Mouse (Mus musculus) MEL (cell line): ENCODE measurements around the gene Il1r2. TPM values are rescaled to one million over a fixed set of nuclear protein-coding genes. Genes with fewer than 3 reads are reported as not detected.

Experiments
- DNase-seq: peaks from one replicate; pipeline ENCODE4 v3.0.0; 2011; ENCODE audit warnings: low read depth, low spot score
- H3K27ac ChIP-seq: 2 replicates; pipeline ENCODE4 v1.5.1; 2012; ENCODE audit warnings: low read depth, mild to moderate bottlenecking, control low read depth, low read length, moderate library complexity; ENCODE audit not compliant: control insufficient read depth
- H3K27me3 ChIP-seq, 2 experiments: fragments of 150-350 bp in 1 of 2; sonication (generic) in 1 of 2; 2 replicates each; pipeline ENCODE4 v1.6.1; 2012; ENCODE audit warnings: low read length in 2 of 2, mild to moderate bottlenecking in 2 of 2, improper control_type of control experiment in 1 of 2, moderate library complexity in 1 of 2; ENCODE audit not compliant: insufficient read depth in 2 of 2, control insufficient read depth in 1 of 2
- H3K36me3 ChIP-seq, 2 experiments: 2 replicates each; pipeline ENCODE4 v1.6.1; 2012 to 2014; ENCODE audit warnings: low read length in 2 of 2, improper control_type of control experiment in 1 of 2, inconsistent platforms in 1 of 2, mild to moderate bottlenecking in 1 of 2; ENCODE audit not compliant: insufficient read depth in 2 of 2, control insufficient read depth in 1 of 2
- H3K4me1 ChIP-seq, 2 experiments: fragments of 150-350 bp in 1 of 2; sonication (generic) in 1 of 2; 2 replicates each; pipeline ENCODE4 v1.6.1; 2012; ENCODE audit warnings: low read length in 2 of 2, improper control_type of control experiment in 1 of 2, mild to moderate bottlenecking in 1 of 2; ENCODE audit not compliant: insufficient read depth in 2 of 2, control insufficient read depth in 1 of 2
- H3K4me3 ChIP-seq, 2 experiments: fragments of 150-350 bp in 1 of 2; sonication (generic) in 1 of 2; 2 replicates each; pipeline ENCODE4 v1.5.1; 2012; ENCODE audit warnings: low read depth in 2 of 2, low read length in 2 of 2, mild to moderate bottlenecking in 2 of 2, moderate library complexity in 2 of 2, control low read depth in 1 of 2, improper control_type of control experiment in 1 of 2; ENCODE audit not compliant: control insufficient read depth in 1 of 2, insufficient read depth in 1 of 2
- H3K79me2 ChIP-seq: 2 replicates; pipeline ENCODE4 v1.6.1; 2012; ENCODE audit warnings: mild to moderate bottlenecking, low read length, moderate library complexity; ENCODE audit not compliant: control insufficient read depth, poor library complexity, insufficient read depth
- H3K9ac ChIP-seq: 2 replicates; pipeline ENCODE4 v1.6.1; 2012; ENCODE audit warnings: low read depth, mild to moderate bottlenecking, control low read depth, low read length, moderate library complexity; ENCODE audit not compliant: control insufficient read depth, poor library complexity, severe bottlenecking
- H3K9me3 ChIP-seq: fragments of 150-350 bp; sonication (generic); replicated peaks from 2 replicates; pipeline ENCODE4 v1.6.1; 2012; ENCODE audit warnings: mild to moderate bottlenecking, low read length, improper control_type of control experiment, moderate library complexity; ENCODE audit not compliant: insufficient read depth
- BHLHE40 ChIP-seq: IDR thresholded peaks from 2 replicates; pipeline ENCODE4 v1.6.1; 2012; ENCODE audit warnings: low read depth, mild to moderate bottlenecking, inconsistent platforms, low read length, improper control_type of control experiment, borderline replicate concordance
- CHD1 ChIP-seq: IDR thresholded peaks from 2 replicates; pipeline ENCODE4 v1.6.1; 2012; ENCODE audit warnings: low read depth, mild to moderate bottlenecking, inconsistent platforms, low read length, improper control_type of control experiment
- ELF1 ChIP-seq: IDR thresholded peaks from 2 replicates; pipeline ENCODE4 v1.6.1; 2014; ENCODE audit warnings: low read depth, mild to moderate bottlenecking, inconsistent platforms, low read length, improper control_type of control experiment, moderate library complexity
- EP300 ChIP-seq, 2 experiments: IDR thresholded peaks; 2 replicates each; pipeline ENCODE4 v1.6.1; 2011; ENCODE audit warnings: improper control_type of control experiment in 2 of 2, low read length in 2 of 2, low read depth in 1 of 2, mild to moderate bottlenecking in 1 of 2
- ETS1 ChIP-seq: IDR thresholded peaks from 2 replicates; pipeline ENCODE4 v1.6.1; 2012; ENCODE audit warnings: low read depth, mild to moderate bottlenecking, inconsistent platforms, low read length, improper control_type of control experiment, moderate library complexity
- JUND ChIP-seq: IDR thresholded peaks from 2 replicates; pipeline ENCODE4 v1.6.1; 2011; ENCODE audit warnings: low read depth, mild to moderate bottlenecking, improper control_type of control experiment, low read length
- KAT2A ChIP-seq: conservative IDR thresholded peaks from 2 replicates; pipeline ENCODE4 v1.6.1; 2012; ENCODE audit warnings: low read depth, low read length, improper control_type of control experiment, inconsistent platforms
- MAFK ChIP-seq: IDR thresholded peaks from 2 replicates; pipeline ENCODE4 v1.6.1; 2011; ENCODE audit warnings: low read depth, mild to moderate bottlenecking, low read length, improper control_type of control experiment, borderline replicate concordance
- MAX ChIP-seq: IDR thresholded peaks from 2 replicates; pipeline ENCODE4 v1.6.1; 2011; ENCODE audit warnings: low read length, improper control_type of control experiment
- MAZ ChIP-seq: IDR thresholded peaks from 2 replicates; pipeline ENCODE4 v1.6.1; 2012; ENCODE audit warnings: low read depth, mild to moderate bottlenecking, inconsistent platforms, low read length, improper control_type of control experiment
- MXI1 ChIP-seq: IDR thresholded peaks from 2 replicates; pipeline ENCODE4 v1.6.1; 2011; ENCODE audit warnings: mild to moderate bottlenecking, low read depth, low read length, improper control_type of control experiment
- NELFE ChIP-seq: IDR thresholded peaks from 2 replicates; pipeline ENCODE4 v1.6.1; 2011; ENCODE audit warnings: low read depth, low read length, improper control_type of control experiment
- POLR2A ChIP-seq, 2 experiments: IDR thresholded peaks; 2 replicates each; pipeline ENCODE4 v1.6.1; 2011 to 2012; ENCODE audit warnings: low read length in 2 of 2, mild to moderate bottlenecking in 2 of 2, control low read depth in 1 of 2, improper control_type of control experiment in 1 of 2, low read depth in 1 of 2, moderate library complexity in 1 of 2; ENCODE audit not compliant: control insufficient read depth in 1 of 2, insufficient read depth in 1 of 2, poor library complexity in 1 of 2
- RCOR1 ChIP-seq: IDR thresholded peaks from 2 replicates; pipeline ENCODE4 v1.6.1; 2012; ENCODE audit warnings: low read depth, mild to moderate bottlenecking, inconsistent platforms, low read length, improper control_type of control experiment
- SIN3A ChIP-seq: IDR thresholded peaks from 2 replicates; pipeline ENCODE4 v1.6.1; 2012; ENCODE audit warnings: low read length, improper control_type of control experiment, inconsistent platforms
- TCF12 ChIP-seq: IDR thresholded peaks from 2 replicates; pipeline ENCODE4 v1.6.1; 2014; ENCODE audit warnings: low read depth, mild to moderate bottlenecking, inconsistent platforms, low read length, improper control_type of control experiment, moderate library complexity
- USF1 ChIP-seq: IDR thresholded peaks from 2 replicates; pipeline ENCODE4 v1.6.1; 2014; ENCODE audit warnings: low read depth, mild to moderate bottlenecking, inconsistent platforms, low read length, improper control_type of control experiment, moderate library complexity
- USF2 ChIP-seq, 2 experiments: IDR thresholded peaks; 2 replicates each; pipeline ENCODE4 v1.6.1; 2011 to 2012; ENCODE audit warnings: improper control_type of control experiment in 2 of 2, low read length in 2 of 2, borderline replicate concordance in 1 of 2, inconsistent platforms in 1 of 2, low read depth in 1 of 2, mild to moderate bottlenecking in 1 of 2; ENCODE audit not compliant: insufficient read depth in 1 of 2
- ZC3H11A ChIP-seq: IDR thresholded peaks from 2 replicates; pipeline ENCODE4 v1.6.1; 2012; ENCODE audit warnings: low read depth, mild to moderate bottlenecking, inconsistent platforms, low read length, improper control_type of control experiment
- ZMIZ1 ChIP-seq: IDR thresholded peaks from 2 replicates; pipeline ENCODE4 v1.6.1; 2012; ENCODE audit warnings: low read depth, mild to moderate bottlenecking, inconsistent platforms, low read length, improper control_type of control experiment, moderate library complexity
- ZNF384 ChIP-seq: IDR thresholded peaks from 2 replicates; pipeline ENCODE4 v1.6.1; 2012; ENCODE audit warnings: low read depth, mild to moderate bottlenecking, inconsistent platforms, low read length, improper control_type of control experiment
- polyA plus RNA-seq, 2 experiments: library from polyadenylated mRNA; stranded (reverse) in 1 of 2; unstranded in 1 of 2; fragments of >175 nt in 1 of 2; fragments of >200 nt in 1 of 2; gene quantifications; 2 replicates each; pipeline versions ENCODE4 v1.2.1 to v1.2.4; 2012; ENCODE audit warnings: low replicate concordance in 2 of 2, low read depth in 1 of 2; ENCODE audit not compliant: insufficient read length in 2 of 2, insufficient read depth in 1 of 2, missing spikeins in 1 of 2
- total RNA-seq: library from RNA; depleted of rRNA; stranded (reverse); fragments of 300-350 nt; gene quantifications from 2 replicates; pipeline ENCODE4 v1.2.3, GENCODE M21; 2012

Il1r2 gene
- total and polyA plus RNA-seq, 3 experiments, result not detected

DNA sequence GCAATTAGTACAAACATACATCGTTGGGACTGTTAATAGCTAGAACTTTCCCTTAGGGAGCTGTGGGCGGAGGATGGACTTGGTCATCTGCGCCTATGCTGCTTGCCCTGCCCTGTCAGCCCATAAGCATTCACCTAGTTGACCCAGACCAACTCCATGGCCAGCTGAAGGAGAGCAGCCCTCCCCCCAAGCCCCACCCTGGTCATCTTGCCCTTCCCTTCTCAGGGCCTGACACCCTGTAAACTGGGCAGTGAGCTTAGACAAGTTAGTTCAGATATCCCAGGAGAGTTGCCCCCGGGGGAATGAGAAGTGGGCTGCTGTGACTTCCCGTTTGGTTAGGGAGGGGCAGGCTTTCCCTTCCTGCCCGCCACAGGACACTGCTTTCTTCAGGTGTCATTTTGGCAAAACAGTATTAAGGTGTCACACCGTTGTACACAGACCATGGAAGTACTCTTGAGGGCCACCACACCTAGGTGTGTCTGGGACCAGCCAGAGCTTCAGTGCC lies 46.7 kb upstream of the Il1r2 start:
- Histone ChIP-seq H3K27ac (no peak overlapping the region), H3K9me3 (no peaks in the 10 kb centered on the region), H3K36me3 (no peaks in the 10 kb centered on the region), H3K27me3 (no peaks in the 10 kb centered on the region), H3K9ac (no peak overlapping the region), H3K4me3 (no peak overlapping the region), H3K79me2 (no peaks in the 10 kb centered on the region), H3K4me1 (no peaks in the 10 kb centered on the region)
- TF ChIP-seq SIN3A (no peak), POLR2A (IDR thresholded peaks at IDR 0.05; ENCODE audit: control insufficient read depth in 1 of 2, insufficient read depth in 1 of 2, low read depth in 1 of 2, low read length in 2 of 2, poor library complexity in 1 of 2) (no peak), ZNF384 (no peak), MAX (no peak), JUND (no peak), MAFK (no peak), USF1 (no peak), ETS1 (no peak), ZMIZ1 (no peak), TCF12 (no peak), ELF1 (no peak), CHD1 (no peak), ZC3H11A (no peak)
- no peak for DNase-seq

DNA sequence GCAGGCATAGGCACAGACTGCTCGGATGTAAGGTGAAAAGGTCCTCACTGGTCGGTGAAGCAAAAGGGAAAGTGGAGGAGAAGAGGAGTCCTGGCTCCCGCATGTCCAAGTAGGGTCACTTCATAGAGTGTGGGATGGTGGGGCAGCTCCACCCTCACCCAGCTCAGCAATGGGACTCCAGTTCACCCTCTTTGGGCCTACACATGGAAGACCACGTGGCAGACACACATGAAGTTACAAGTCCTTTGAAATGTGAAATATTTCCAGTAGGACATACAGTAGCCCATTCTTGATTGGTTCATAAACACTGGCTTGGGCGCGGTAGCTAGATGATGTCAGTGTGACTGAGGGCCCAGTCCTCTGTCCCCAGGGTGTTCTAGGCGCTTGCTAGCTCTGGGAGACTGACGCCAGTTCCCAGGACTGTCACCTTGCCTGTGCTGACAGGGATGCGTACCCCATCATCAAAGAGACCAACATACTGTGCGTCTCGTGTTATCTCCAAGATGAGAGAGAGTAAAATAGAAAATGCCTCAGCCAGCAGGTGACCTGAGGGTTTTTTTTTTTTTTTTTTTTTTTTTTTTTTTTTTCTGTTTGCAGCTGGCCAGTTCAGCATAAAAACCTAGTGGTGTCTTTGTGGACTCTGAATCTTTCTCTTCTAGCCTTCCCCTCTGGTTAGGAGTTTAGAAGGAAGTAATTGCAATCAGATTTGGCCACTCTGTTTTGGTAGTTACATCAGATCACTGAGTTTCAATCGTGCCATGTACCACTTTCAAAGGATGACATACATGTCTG lies 45.5 kb upstream of the Il1r2 start:
- H3K4me1 ChIP-seq, result no peaks in the 10 kb centered on the region
- no peaks in the 10 kb centered on the region for H3K36me3 ChIP-seq
- H3K9me3 ChIP-seq, result no peaks in the 10 kb centered on the region
- H3K79me2 ChIP-seq, result no peaks in the 10 kb centered on the region
- no peak overlapping the region for H3K4me3 ChIP-seq
- no peak overlapping the region for H3K9ac ChIP-seq
- H3K27ac ChIP-seq, result no peak overlapping the region
- no peak for DNase-seq
- H3K27me3 ChIP-seq, result no peaks in the 10 kb centered on the region
- TF ChIP-seq NELFE (no peak), ZMIZ1 (no peak), SIN3A (no peak), BHLHE40 (no peak), TCF12 (no peak), MXI1 (no peak), KAT2A (no peak), EP300 (IDR thresholded peaks at IDR 0.05; ENCODE audit: low read depth in 1 of 2, low read length in 2 of 2) (no peak), USF2 (IDR thresholded peaks at IDR 0.05; ENCODE audit: borderline replicate concordance in 1 of 2, insufficient read depth in 1 of 2, low read depth in 1 of 2, low read length in 2 of 2) (no peak), MAZ (no peak), RCOR1 (no peak)
